Mouse (Mus musculus): ENCODE results near the gene Ahnak2.

- no peak for TF ChIP-seq GABPA (IDR thresholded peaks at IDR 0.05; ENCODE audit: insufficient replicate concordance, low read depth, low read length)
- no peak for TF ChIP-seq CTCF (conservative IDR thresholded peaks at IDR 0.05 in 1 of 2, IDR thresholded peaks at IDR 0.05 in 1 of 2; ENCODE audit: low read depth in 2 of 2, low read length in 2 of 2)
- no peak for TF ChIP-seq PAX5 (IDR thresholded peaks at IDR 0.05; ENCODE audit: low read length)
- no peak for TF ChIP-seq CHD2 (IDR thresholded peaks at IDR 0.05; ENCODE audit: low read length)
- no peak for TF ChIP-seq EP300 (IDR thresholded peaks at IDR 0.05; ENCODE audit: low read length)
- TF ChIP-seq ZC3H11A (IDR thresholded peaks at IDR 0.05; ENCODE audit: low read depth, low read length) = no peak
- no peak for TF ChIP-seq POLR2A (IDR thresholded peaks at IDR 0.05; ENCODE audit: low read depth, low read length)
- no peak for TF ChIP-seq MEF2A (IDR thresholded peaks at IDR 0.05; ENCODE audit: borderline replicate concordance, low read depth, low read length)
- TF ChIP-seq SMC3 (IDR thresholded peaks at IDR 0.05; ENCODE audit: low read depth, low read length) = no peak
- TF ChIP-seq USF1 (IDR thresholded peaks at IDR 0.05; ENCODE audit: low read depth, low read length) = no peak
- no peak for TF ChIP-seq ETS1 (conservative IDR thresholded peaks at IDR 0.05; ENCODE audit: low read depth, low read length)
- no peak for TF ChIP-seq IRF4 (IDR thresholded peaks at IDR 0.05; ENCODE audit: low read depth, low read length)
- TF ChIP-seq CHD1 (IDR thresholded peaks at IDR 0.05; ENCODE audit: low read depth, low read length) = no peak
- TF ChIP-seq E2F4 (IDR thresholded peaks at IDR 0.05; ENCODE audit: insufficient replicate concordance, low read depth, low read length) = no peak
Observed at GRCm38 (mm10) chr12:112734108-112734820, 68.2 kb downstream of the Ahnak2 start.

Data from CH12.LX (cell line).